8 mouse cellular contexts compared by ENCODE assay signal in the genomic region with DNA sequence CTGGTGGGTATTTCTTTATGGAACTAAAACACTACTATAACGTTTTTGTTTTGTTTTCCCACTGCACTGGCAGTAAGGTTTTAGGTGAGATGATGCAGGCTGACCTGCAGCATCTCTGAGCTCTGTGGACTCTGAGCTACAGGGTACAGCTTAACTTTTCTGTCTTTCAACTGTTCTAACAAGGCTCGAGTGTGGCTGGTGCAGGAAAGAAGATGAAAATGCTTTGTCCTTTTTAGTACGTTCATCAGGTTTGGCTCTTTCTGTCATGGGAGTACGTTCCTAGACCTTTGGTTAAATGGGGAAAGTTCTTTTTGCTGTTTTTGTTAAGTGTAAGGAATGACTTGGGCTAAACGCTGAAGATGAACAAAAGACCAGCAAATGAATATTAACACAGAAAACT. TPM values are rescaled to one million over a fixed set of nuclear protein-coding genes. Genes with fewer than 3 reads are reported as not detected.
A peak's percentile ranks its signal among the peaks of the same experiment; 100 is the strongest.
DNase-seq lines count a peak whose midpoint lies in the region; ATAC-seq lines count a peak whose summit lies in the region.

No protein-coding gene starts in this region.

- no peak overlapping the region for H3K9ac ChIP-seq in lung, embryonic 16.5 days (ENCODE audit: low read length)
- H3K9ac ChIP-seq in forebrain, embryonic 13.5 days = peak overlapping the region; percentile 40
- peak overlapping the region; percentile 69 for H3K9ac ChIP-seq in limb, embryonic 12.5 days (replicated peaks)
- H3K9ac ChIP-seq in stomach, embryonic 15.5 days = no peak overlapping the region

- no peak for ATAC-seq in lung, embryonic 16.5 days (ENCODE audit: low read depth)
- no peak for ATAC-seq in forebrain, embryonic 13.5 days
- ATAC-seq in limb, embryonic 12.5 days (ENCODE audit: insufficient number of reproducible peaks, insufficient read depth, low FRiP score, low TSS enrichment, low read depth) = no peak
- ATAC-seq in stomach, embryonic 15.5 days (ENCODE audit: insufficient read depth, low FRiP score, low read depth) = no peak

- H3K36me3 ChIP-seq in lung, embryonic 16.5 days (ENCODE audit: control insufficient read depth, insufficient read depth, low read length) = no peaks in the 10 kb centered on the region
- H3K36me3 ChIP-seq in forebrain, embryonic 13.5 days (ENCODE audit: poor library complexity, severe bottlenecking) = 0 out of 2 replicates have a peak, but pooled peaks cover under 1% of the 10 kb centered on the region
- peaks cover 4% of the 10 kb centered on the region for H3K36me3 ChIP-seq in limb, embryonic 12.5 days
- no peaks in the 10 kb centered on the region for H3K36me3 ChIP-seq in stomach, embryonic 15.5 days

- no peak for DNase-seq in lung, adult 18-20 months
- DNase-seq in cerebellum, adult 18-20 months = no peak
- no peak for DNase-seq in cerebellum, postnatal 4 days (ENCODE audit: low spot score in 2 of 2)
- DNase-seq in adrenal gland, postnatal 25 days = no peak

- H3K4me3 ChIP-seq in lung, embryonic 16.5 days (ENCODE audit: low read length) = peak overlapping the region; percentile 22; the same call in 1 of the 2 replicates
- peak overlapping the region; percentile 49 for H3K4me3 ChIP-seq in forebrain, embryonic 13.5 days
- peak overlapping the region; percentile 50 for H3K4me3 ChIP-seq in limb, embryonic 12.5 days (replicated peaks)
- H3K4me3 ChIP-seq in stomach, embryonic 15.5 days (replicated peaks) = peak overlapping the region; percentile 14; the same call in 1 of the 2 replicates

- no peaks in the 10 kb centered on the region for H3K27me3 ChIP-seq in lung, embryonic 16.5 days (ENCODE audit: control insufficient read depth, insufficient read depth, low read depth, low read length)
- no peaks in the 10 kb centered on the region for H3K27me3 ChIP-seq in forebrain, embryonic 13.5 days
- H3K27me3 ChIP-seq in limb, embryonic 12.5 days = no peaks in the 10 kb centered on the region
- H3K27me3 ChIP-seq in stomach, embryonic 15.5 days (replicated peaks) = no peaks in the 10 kb centered on the region

- H3K9me3 ChIP-seq in lung, embryonic 16.5 days (ENCODE audit: control insufficient read depth, low read length) = no peaks in the 10 kb centered on the region
- no peaks in the 10 kb centered on the region for H3K9me3 ChIP-seq in forebrain, embryonic 13.5 days (replicated peaks)
- no peaks in the 10 kb centered on the region for H3K9me3 ChIP-seq in limb, embryonic 12.5 days
- H3K9me3 ChIP-seq in stomach, embryonic 15.5 days = no peaks in the 10 kb centered on the region

- no peak overlapping the region for H3K27ac ChIP-seq in lung, embryonic 16.5 days (ENCODE audit: low read length)
- H3K27ac ChIP-seq in forebrain, embryonic 13.5 days = no peak overlapping the region
- H3K27ac ChIP-seq in limb, embryonic 12.5 days = peak overlapping the region; percentile 75
- no peak overlapping the region for H3K27ac ChIP-seq in stomach, embryonic 15.5 days

- peaks cover 6% of the 10 kb centered on the region; the same call in 1 of the 2 replicates for H3K4me1 ChIP-seq in lung, embryonic 16.5 days (replicated peaks; ENCODE audit: control insufficient read depth, insufficient read depth, low read length)
- H3K4me1 ChIP-seq in forebrain, embryonic 13.5 days = peaks cover 19% of the 10 kb centered on the region; the same call in 1 of the 2 replicates
- H3K4me1 ChIP-seq in limb, embryonic 12.5 days (replicated peaks) = peaks cover 25% of the 10 kb centered on the region
- no peaks in the 10 kb centered on the region for H3K4me1 ChIP-seq in stomach, embryonic 15.5 days

- WGBS in lung, embryonic 16.5 days = 54% methylated on average over 5 of the region's 5 CpGs
- WGBS in forebrain, embryonic 13.5 days = 23% methylated on average over 5 of the region's 5 CpGs
- WGBS in limb, embryonic 12.5 days = 22% methylated on average over 5 of the region's 5 CpGs
- 58% methylated on average over 5 of the region's 5 CpGs for WGBS in stomach, embryonic 15.5 days

- peak overlapping the region; percentile 68 for H3K4me2 ChIP-seq in lung, embryonic 16.5 days (ENCODE audit: low read depth, low read length)
- peak overlapping the region; percentile 68 for H3K4me2 ChIP-seq in forebrain, embryonic 13.5 days
- peak overlapping the region; percentile 61 for H3K4me2 ChIP-seq in limb, embryonic 12.5 days
- peak overlapping the region; percentile 13; the same call in 1 of the 2 replicates for H3K4me2 ChIP-seq in stomach, embryonic 15.5 days

RNA-seq across cellular contexts. Expression of a gene that starts 0.7 kb away (rescaled TPM):
- polyA plus RNA-seq in lung, embryonic 16.5 days (2015; fragmentation: Nextera tagmentation; extraction: Ambion mirVana) = 6.9 and 7.4 TPM in 2 replicates
- 12.1 and 14.4 TPM in 2 replicates for polyA plus RNA-seq in forebrain, embryonic 13.5 days (2015; fragmentation: Nextera tagmentation; extraction: Ambion mirVana)
- 50.9 and 54.6 TPM in 2 replicates for polyA plus RNA-seq in limb, embryonic 12.5 days (2016; fragmentation: Nextera tagmentation; extraction: Ambion mirVana)
- polyA plus RNA-seq in stomach, embryonic 15.5 days (2015; fragmentation: Nextera tagmentation; extraction: Ambion mirVana) = 3.4 and 4.3 TPM in 2 replicates
- total RNA-seq in adrenal gland, postnatal 25 days (2021) = not detected in 2 replicates

RNA-seq across cellular contexts. Expression of a gene that starts 34.1 kb away (rescaled TPM):
- polyA plus RNA-seq in lung, embryonic 16.5 days (2015; fragmentation: Nextera tagmentation; extraction: Ambion mirVana) = 19.7 and 22.8 TPM in 2 replicates
- 27.0 and 33.3 TPM in 2 replicates for polyA plus RNA-seq in forebrain, embryonic 13.5 days (2015; fragmentation: Nextera tagmentation; extraction: Ambion mirVana)
- polyA plus RNA-seq in limb, embryonic 12.5 days (2016; fragmentation: Nextera tagmentation; extraction: Ambion mirVana) = 59.2 and 65.6 TPM in 2 replicates
- 29.1 and 32.7 TPM in 2 replicates for polyA plus RNA-seq in stomach, embryonic 15.5 days (2015; fragmentation: Nextera tagmentation; extraction: Ambion mirVana)
- total RNA-seq in adrenal gland, postnatal 25 days (2021) = 35.7 and 48.0 TPM in 2 replicates

Comparison
In these comparisons a context has a peak if more than half of its experiments do, and no peak if none do; other contexts are left out.
1. H3K4me2 ChIP-seq: peak in every context shown above with its lines; median percentile 68 in lung, embryonic 16.5 days; 68 in forebrain, embryonic 13.5 days; 61 in limb, embryonic 12.5 days; 13 in stomach, embryonic 15.5 days.
2. H3K9ac ChIP-seq: peak in forebrain, embryonic 13.5 days (single experiment) and limb, embryonic 12.5 days (single experiment); none in lung, embryonic 16.5 days (single experiment) and stomach, embryonic 15.5 days (single experiment).
3. Peak in every context shown above with its lines, with median percentiles within 50 percentile points of each other: H3K4me3 ChIP-seq.